Mouse (Mus musculus): Measurements from ENCODE around the gene 4930548H24Rik. TPM values are rescaled to one million over a fixed set of nuclear protein-coding genes. Genes with fewer than 3 reads are reported as not detected.
"Not testable (repeated sequence)": the region's sequence is repeated elsewhere in the genome, so short reads cannot be mapped to it uniquely, and the experiment has no call there.

The 4930548H24Rik gene
- polyA plus RNA-seq, 1 experiment: 0.30 TPM

DNA sequence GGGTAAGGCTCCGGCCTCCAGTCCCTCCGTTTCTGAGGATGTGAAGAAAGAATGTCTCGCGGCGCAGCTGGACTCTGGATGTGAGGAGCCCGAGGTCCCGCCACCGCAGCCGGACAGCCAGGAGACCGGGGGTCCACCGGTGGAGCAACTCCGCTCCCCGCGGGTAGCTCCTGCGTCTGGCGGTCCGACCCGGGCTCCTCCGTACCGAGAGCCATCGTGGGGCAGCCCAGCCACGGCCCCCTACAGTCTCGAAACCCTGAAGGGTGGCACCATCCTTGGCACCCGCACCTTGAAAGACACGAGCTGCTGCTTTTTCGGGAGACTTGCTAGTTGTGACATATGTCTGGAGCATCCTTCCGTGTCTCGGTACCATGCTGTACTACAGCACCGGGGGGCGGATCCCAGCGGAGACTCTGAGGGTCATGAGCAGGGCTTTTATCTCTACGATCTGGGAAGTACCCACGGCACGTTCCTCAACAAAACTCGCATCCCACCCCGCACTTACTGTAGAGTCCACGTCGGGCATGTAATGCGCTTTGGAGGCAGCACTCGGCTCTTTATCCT, 41.7 kb downstream of the 4930548H24Rik start:
- peak overlapping the region; percentile 100 for H3K4me3 ChIP-seq (ENCODE audit: low read depth, low read length)
- TF ChIP-seq POLR2A (IDR thresholded peaks at IDR 0.05; ENCODE audit: insufficient read depth, low read length) (no peak), CTCF (IDR thresholded peaks at IDR 0.05; ENCODE audit: low read depth, low read length) (no peak), EP300 (IDR thresholded peaks at IDR 0.05; ENCODE audit: insufficient read depth, low read depth, low read length) (no peak)

DNA sequence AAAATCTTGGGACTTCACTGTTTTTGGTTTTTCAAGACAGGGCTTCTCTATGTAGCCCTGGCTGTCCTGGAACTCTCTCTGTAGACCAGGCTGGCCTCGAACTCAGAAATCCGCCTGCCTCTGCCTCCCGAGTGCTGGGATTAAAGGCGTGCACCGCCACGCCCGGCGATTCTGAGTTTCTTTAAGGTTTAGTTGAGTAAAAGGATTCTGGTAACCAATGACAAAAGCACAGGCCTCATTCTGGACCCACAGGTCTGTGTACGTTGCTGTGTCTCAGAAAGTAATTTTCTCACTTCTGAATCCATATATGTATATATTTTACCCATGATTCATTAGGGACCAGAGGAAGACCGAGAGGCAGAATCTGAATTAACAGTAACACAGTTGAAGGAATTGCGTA, 42.2 kb downstream of the 4930548H24Rik start, which contains the start of gene Supt7l:
Gene Supt7l (minus strand): TSS at position 101 of the 400 bp plus-strand sequence.
- Histone ChIP-seq H3K36me3 (ENCODE audit: control insufficient read depth, insufficient read depth, low read length, poor library complexity, severe bottlenecking) (peaks cover 20% of the 10 kb centered on the region; the same call in 1 of the 2 replicates), H3K9ac (ENCODE audit: low read depth, poor library complexity, severe bottlenecking) (peak within 1 kb of the TSS; percentile 78), H3K4me3 (ENCODE audit: low read depth, low read length) (peak within 1 kb of the TSS; percentile 100)
- H3K9me3 ChIP-seq (replicated peaks; ENCODE audit: control insufficient read depth, insufficient read depth, low read length, poor library complexity, severe bottlenecking); H3K4me1 ChIP-seq (ENCODE audit: control insufficient read depth, insufficient read depth, low read length); H3K27ac ChIP-seq (ENCODE audit: insufficient read depth, low read length); H3K27me3 ChIP-seq (ENCODE audit: control insufficient read depth, insufficient read depth, low read length, poor library complexity, severe bottlenecking): not testable (repeated sequence)

More for the DNA sequence above, 41.7 kb downstream of the 4930548H24Rik start:
- Histone ChIP-seq H3K9me3 (replicated peaks; ENCODE audit: control insufficient read depth, insufficient read depth, low read length, poor library complexity, severe bottlenecking) (no peaks in the 10 kb centered on the region), H3K4me1 (ENCODE audit: control insufficient read depth, insufficient read depth, low read length) (no peaks in the 10 kb centered on the region), H3K36me3 (ENCODE audit: control insufficient read depth, insufficient read depth, low read length, poor library complexity, severe bottlenecking) (peaks cover 17% of the 10 kb centered on the region; the same call in 1 of the 2 replicates), H3K27me3 (ENCODE audit: control insufficient read depth, insufficient read depth, low read length, poor library complexity, severe bottlenecking) (no peaks in the 10 kb centered on the region), H3K9ac (ENCODE audit: low read depth, poor library complexity, severe bottlenecking) (peak overlapping the region; percentile 78), H3K27ac (ENCODE audit: insufficient read depth, low read length) (no peak overlapping the region)

GRCm38 (mm10) chr5:31528560-31528959, 43.0 kb downstream of the 4930548H24Rik start:
- no peak overlapping the region for H3K4me3 ChIP-seq (ENCODE audit: low read depth, low read length)
- TF ChIP-seq POLR2A (IDR thresholded peaks at IDR 0.05; ENCODE audit: insufficient read depth, low read length) (no peak), EP300 (IDR thresholded peaks at IDR 0.05; ENCODE audit: insufficient read depth, low read depth, low read length) (no peak), CTCF (IDR thresholded peaks at IDR 0.05; ENCODE audit: low read depth, low read length) (no peak)

DNA sequence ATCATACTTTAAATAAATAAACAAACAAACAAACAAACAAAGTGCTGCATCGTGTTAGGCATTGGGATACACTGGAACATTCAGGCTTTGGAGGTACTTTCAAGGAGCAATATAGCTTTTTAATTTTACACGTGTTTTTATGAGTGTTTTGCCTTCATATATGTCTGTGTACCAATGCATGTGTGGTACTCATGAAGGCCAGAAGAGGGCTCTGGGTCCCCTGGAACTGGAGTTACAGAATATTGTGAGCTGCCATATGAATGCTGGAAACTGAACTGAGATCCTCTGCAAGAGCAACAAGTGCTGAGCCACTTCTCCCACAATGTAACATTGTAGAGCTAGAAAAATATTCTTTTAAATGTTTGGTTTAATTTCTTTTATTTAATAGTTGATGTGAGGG, 49.7 kb downstream of the 4930548H24Rik start:
- H3K36me3 ChIP-seq (ENCODE audit: control insufficient read depth, insufficient read depth, low read length, poor library complexity, severe bottlenecking): peaks cover 46% of the 10 kb centered on the region

More at GRCm38 (mm10) chr5:31528560-31528959, 43.0 kb downstream of the 4930548H24Rik start:
- no peaks in the 10 kb centered on the region for H3K9me3 ChIP-seq (replicated peaks; ENCODE audit: control insufficient read depth, insufficient read depth, low read length, poor library complexity, severe bottlenecking)
- H3K27me3 ChIP-seq (ENCODE audit: control insufficient read depth, insufficient read depth, low read length, poor library complexity, severe bottlenecking): no peaks in the 10 kb centered on the region
- H3K9ac ChIP-seq (ENCODE audit: low read depth, poor library complexity, severe bottlenecking): no peak overlapping the region
- H3K27ac ChIP-seq (ENCODE audit: insufficient read depth, low read length): no peak overlapping the region
- no peaks in the 10 kb centered on the region for H3K4me1 ChIP-seq (ENCODE audit: control insufficient read depth, insufficient read depth, low read length)
- peaks cover 22% of the 10 kb centered on the region; the same call in 1 of the 2 replicates for H3K36me3 ChIP-seq (ENCODE audit: control insufficient read depth, insufficient read depth, low read length, poor library complexity, severe bottlenecking)

More for the DNA sequence above, 49.7 kb downstream of the 4930548H24Rik start:
- no peaks in the 10 kb centered on the region for H3K27me3 ChIP-seq (ENCODE audit: control insufficient read depth, insufficient read depth, low read length, poor library complexity, severe bottlenecking)
- H3K4me1 ChIP-seq (ENCODE audit: control insufficient read depth, insufficient read depth, low read length): no peaks in the 10 kb centered on the region
- H3K4me3 ChIP-seq (ENCODE audit: low read depth, low read length): no peak overlapping the region
- H3K9me3 ChIP-seq (replicated peaks; ENCODE audit: control insufficient read depth, insufficient read depth, low read length, poor library complexity, severe bottlenecking): no peaks in the 10 kb centered on the region
- H3K9ac ChIP-seq (ENCODE audit: low read depth, poor library complexity, severe bottlenecking): no peak overlapping the region
- H3K27ac ChIP-seq (ENCODE audit: insufficient read depth, low read length): no peak overlapping the region
- no peak for TF ChIP-seq EP300 (IDR thresholded peaks at IDR 0.05; ENCODE audit: insufficient read depth, low read depth, low read length)
- no peak for TF ChIP-seq POLR2A (IDR thresholded peaks at IDR 0.05; ENCODE audit: insufficient read depth, low read length)
- no peak for TF ChIP-seq CTCF (IDR thresholded peaks at IDR 0.05; ENCODE audit: low read depth, low read length)

Other genes with a start within 250 kb of the 4930548H24Rik start
- gene Nrbp1, start 244.9 kb upstream of the 4930548H24Rik start, polyA plus RNA-seq (2011; ENCODE audit: insufficient read depth, insufficient read length, low read depth, missing spikeins): 55.4 and 68.6 TPM in 2 replicates
- gene Gm9970, start 244.5 kb upstream of the 4930548H24Rik start, polyA plus RNA-seq (2011; ENCODE audit: insufficient read depth, insufficient read length, low read depth, missing spikeins): not detected in 2 replicates
- gene Krtcap3, start 234.0 kb upstream of the 4930548H24Rik start, polyA plus RNA-seq (2011; ENCODE audit: insufficient read depth, insufficient read length, low read depth, missing spikeins): 15.6 and 17.4 TPM in 2 replicates
- gene Ift172, start 194.6 kb upstream of the 4930548H24Rik start, polyA plus RNA-seq (2011; ENCODE audit: insufficient read depth, insufficient read length, low read depth, missing spikeins): 21.3 and 27.2 TPM in 2 replicates
- 19.9 and 23.4 TPM in 2 replicates for gene Fndc4, start 189.7 kb upstream of the 4930548H24Rik start, polyA plus RNA-seq (2011; ENCODE audit: insufficient read depth, insufficient read length, low read depth, missing spikeins)
- gene Gckr, start 188.3 kb upstream of the 4930548H24Rik start, polyA plus RNA-seq (2011; ENCODE audit: insufficient read depth, insufficient read length, low read depth, missing spikeins): 0.48 and 1.1 TPM in 2 replicates
- gene Zfp512, start 33.3 kb upstream of the 4930548H24Rik start, polyA plus RNA-seq (2011; ENCODE audit: insufficient read depth, insufficient read length, low read depth, missing spikeins): 53.8 and 55.9 TPM in 2 replicates
- gene Gpn1, start 9.0 kb downstream of the 4930548H24Rik start, polyA plus RNA-seq (2011; ENCODE audit: insufficient read depth, insufficient read length, low read depth, missing spikeins): 49.0 and 54.8 TPM in 2 replicates
- 46.4 and 62.4 TPM in 2 replicates for gene Slc4a1ap, start 41.3 kb downstream of the 4930548H24Rik start, polyA plus RNA-seq (2011; ENCODE audit: insufficient read depth, insufficient read length, low read depth, missing spikeins)
- gene Supt7l, start 42.1 kb downstream of the 4930548H24Rik start, polyA plus RNA-seq (2011; ENCODE audit: insufficient read depth, insufficient read length, low read depth, missing spikeins): 16.9 and 19.3 TPM in 2 replicates
- gene Mrpl33, start 111.2 kb downstream of the 4930548H24Rik start, polyA plus RNA-seq (2011; ENCODE audit: insufficient read depth, insufficient read length, low read depth, missing spikeins): 161 and 173 TPM in 2 replicates
- 1.4 and 1.5 TPM in 2 replicates for gene Rbks, start 211.9 kb downstream of the 4930548H24Rik start, polyA plus RNA-seq (2011; ENCODE audit: insufficient read depth, insufficient read length, low read depth, missing spikeins)
- 92.8 and 99.2 TPM in 2 replicates for gene Babam2, start 211.9 kb downstream of the 4930548H24Rik start, polyA plus RNA-seq (2011; ENCODE audit: insufficient read depth, insufficient read length, low read depth, missing spikeins)

Data from ES-Bruce4 (cell line).